Mouse (Mus musculus): ENCODE data around the gene Slc12a3. TPM values are rescaled to one million over a fixed set of nuclear protein-coding genes. Genes with fewer than 3 reads are reported as not detected.

Gene Slc12a3
- polyA plus RNA-seq, 1 experiment from 2014 or later = 0.46 TPM

DNA sequence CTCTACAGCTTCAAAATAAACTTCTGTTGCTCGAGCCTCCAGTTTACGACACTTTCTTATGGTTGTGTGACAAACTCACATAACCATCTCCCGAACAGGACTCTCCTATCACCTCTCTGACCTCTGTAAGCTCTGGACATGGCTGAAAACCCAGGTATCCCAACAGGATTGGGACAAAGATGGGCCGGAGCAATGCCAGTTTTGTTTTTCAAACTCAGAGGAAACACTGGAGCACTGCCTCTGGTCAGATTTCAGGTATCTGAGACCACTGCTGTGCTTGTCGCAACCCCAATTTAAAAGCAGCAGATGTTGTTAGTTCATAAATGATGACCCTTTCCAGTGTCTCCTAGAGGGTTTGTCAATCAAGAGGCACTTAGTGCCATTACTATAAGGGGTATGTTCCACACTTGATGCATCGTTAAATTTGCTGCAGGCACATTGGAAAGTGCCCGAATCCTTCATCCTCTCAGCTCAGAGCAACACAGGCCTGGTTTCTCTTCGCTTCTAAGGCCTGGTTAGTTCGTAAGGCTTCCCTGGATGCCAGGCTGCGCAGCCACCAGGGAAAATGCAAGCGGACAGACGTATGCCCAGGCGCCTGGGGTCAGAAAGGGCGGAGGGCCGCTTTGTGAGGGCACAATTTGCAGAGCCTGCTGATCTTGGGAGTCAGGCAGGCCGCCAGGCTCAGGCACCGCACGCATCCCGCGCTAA lies 56.7 kb downstream of the Slc12a3 start:
- H3K27ac ChIP-seq (ENCODE audit: low read length) = peak overlapping the region; percentile 93
- H3K9me3 ChIP-seq (replicated peaks; ENCODE audit: control insufficient read depth, low read length) = no peaks in the 10 kb centered on the region
- 27% methylated on average over 20 of the region's 20 CpGs for WGBS (ENCODE audit: insufficient replicate concordance)
- peaks cover 31% of the 10 kb centered on the region for H3K4me1 ChIP-seq (ENCODE audit: control insufficient read depth, low read depth, low read length)
- H3K4me2 ChIP-seq (ENCODE audit: low read depth, low read length) = peak overlapping the region; percentile 92
- no peaks in the 10 kb centered on the region for H3K27me3 ChIP-seq (ENCODE audit: control insufficient read depth, insufficient read depth, low read depth, low read length)
- H3K36me3 ChIP-seq (ENCODE audit: control insufficient read depth, insufficient read depth) = peaks cover 16% of the 10 kb centered on the region
- peak overlapping the region; percentile 91 for H3K4me3 ChIP-seq (ENCODE audit: low read depth, low read length)
- no peak for ATAC-seq (ENCODE audit: low read depth)
- H3K9ac ChIP-seq (ENCODE audit: low read depth, low read length) = peak overlapping the region; percentile 99

DNA sequence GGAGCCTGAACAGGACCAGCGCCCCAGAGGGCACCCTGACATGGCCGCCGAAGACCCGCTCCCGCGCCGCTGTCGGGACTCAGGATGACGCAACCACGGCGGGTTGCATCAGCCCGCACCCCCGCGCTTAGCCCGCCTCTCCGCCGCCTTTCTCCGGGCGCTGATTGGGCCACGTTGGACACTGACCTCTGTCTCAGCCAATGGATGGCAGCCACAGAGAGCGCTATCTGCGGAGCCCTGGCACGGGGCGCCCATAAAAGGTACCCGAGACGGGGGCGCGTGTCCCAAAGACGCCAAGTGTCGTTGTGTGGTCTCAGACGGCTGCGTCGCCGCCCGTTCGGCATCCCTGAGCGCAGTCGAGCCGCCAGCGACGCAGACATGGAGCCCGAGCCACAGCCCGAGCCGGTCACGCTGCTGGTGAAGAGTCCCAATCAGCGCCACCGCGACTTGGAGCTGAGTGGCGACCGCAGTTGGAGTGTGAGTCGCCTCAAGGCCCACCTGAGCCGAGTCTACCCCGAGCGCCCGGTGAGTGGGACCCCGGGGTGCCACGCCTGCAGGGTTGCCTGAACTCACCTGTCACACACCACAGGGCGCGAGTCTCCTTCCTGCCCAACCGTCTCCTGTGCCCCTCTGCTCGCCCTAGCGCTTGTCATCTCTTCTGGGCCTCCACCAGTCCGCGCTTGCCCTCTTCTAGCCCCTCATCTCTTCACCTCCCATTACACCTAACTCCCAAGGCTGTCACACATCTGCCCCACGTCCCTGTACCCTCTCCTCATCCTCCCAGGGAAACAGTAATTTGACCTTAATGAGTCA lies 57.4 kb downstream of the Slc12a3 start, which contains the start of gene Herpud1:
Gene Herpud1 (plus strand): TSS at position 225 of the 813 bp plus-strand sequence.
- Histone ChIP-seq H3K36me3 (ENCODE audit: control insufficient read depth, insufficient read depth) (peaks cover 23% of the 10 kb centered on the region), H3K27me3 (ENCODE audit: control insufficient read depth, insufficient read depth, low read depth, low read length) (no peaks in the 10 kb centered on the region), H3K4me1 (ENCODE audit: control insufficient read depth, low read depth, low read length) (peaks cover 31% of the 10 kb centered on the region), H3K9me3 (replicated peaks; ENCODE audit: control insufficient read depth, low read length) (no peaks in the 10 kb centered on the region), H3K4me2 (ENCODE audit: low read depth, low read length) (peak within 1 kb of the TSS; percentile 92), H3K27ac (ENCODE audit: low read length) (peak within 1 kb of the TSS; percentile 98), H3K4me3 (ENCODE audit: low read depth, low read length) (peak within 1 kb of the TSS; percentile 91), H3K9ac (ENCODE audit: low read depth, low read length) (peak within 1 kb of the TSS; percentile 99)
- WGBS (ENCODE audit: insufficient replicate concordance) = under 1% methylated on average over 65 of the region's 65 CpGs
- peak; percentile 94 for ATAC-seq (ENCODE audit: low read depth)

DNA sequence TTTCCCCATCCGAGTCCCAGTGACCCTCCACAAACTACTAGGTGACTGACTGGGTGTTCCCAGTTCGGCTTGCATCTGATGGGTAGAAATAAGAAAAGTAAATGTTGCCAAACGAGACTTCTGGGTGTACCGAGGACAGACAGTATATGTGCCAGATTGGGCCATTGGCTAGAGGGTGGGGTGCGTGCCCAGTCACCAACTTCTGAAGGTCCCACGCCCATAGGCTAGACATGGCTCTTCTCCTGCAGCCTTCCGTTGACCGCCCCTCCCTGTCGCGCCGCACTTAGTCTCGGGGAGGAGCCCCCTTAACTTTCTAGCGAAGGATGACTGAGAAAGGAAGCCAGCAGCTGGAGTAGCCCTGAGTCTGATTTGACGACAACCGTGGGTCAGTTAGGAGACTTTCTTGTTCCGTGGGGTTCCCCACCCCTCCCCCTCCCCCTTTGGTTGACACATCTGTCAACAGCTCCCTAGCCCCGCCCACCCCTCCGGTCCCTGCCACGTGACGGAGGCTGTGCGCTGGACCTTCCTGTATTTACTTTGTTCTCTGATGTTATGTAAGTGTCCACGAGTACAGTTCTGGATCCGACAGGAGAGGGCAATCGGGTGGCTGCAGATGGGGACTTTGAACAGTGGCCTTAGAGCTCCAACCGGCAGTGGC lies 58.2 kb downstream of the Slc12a3 start:
- no peaks in the 10 kb centered on the region for H3K27me3 ChIP-seq (ENCODE audit: control insufficient read depth, insufficient read depth, low read depth, low read length)

DNA sequence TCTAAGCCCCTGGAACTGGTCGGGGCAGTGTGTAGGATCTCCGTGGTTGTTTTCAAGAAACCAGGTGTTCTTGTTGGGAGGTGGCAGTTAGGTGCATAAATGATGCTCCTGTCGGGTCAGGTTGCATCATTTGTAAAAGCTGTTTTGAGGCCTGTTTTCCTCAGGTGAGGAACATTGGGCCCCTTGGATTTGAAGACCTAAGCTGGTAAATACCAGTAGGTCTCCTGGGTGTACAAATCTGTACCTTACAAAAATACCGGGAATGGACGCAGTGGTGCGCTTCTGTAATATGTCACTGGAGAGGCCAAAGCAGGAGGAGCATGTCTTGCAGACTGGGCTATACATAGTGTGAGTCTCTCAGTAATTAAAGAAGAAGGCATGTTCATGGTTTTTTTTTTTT lies 58.8 kb downstream of the Slc12a3 start:
- Histone ChIP-seq H3K4me2 (ENCODE audit: low read depth, low read length) (peak overlapping the region; percentile 82), H3K27me3 (ENCODE audit: control insufficient read depth, insufficient read depth, low read depth, low read length) (no peaks in the 10 kb centered on the region), H3K9ac (ENCODE audit: low read depth, low read length) (peak overlapping the region; percentile 99), H3K9me3 (replicated peaks; ENCODE audit: control insufficient read depth, low read length) (no peaks in the 10 kb centered on the region), H3K4me1 (ENCODE audit: control insufficient read depth, low read depth, low read length) (peaks cover 31% of the 10 kb centered on the region), H3K4me3 (ENCODE audit: low read depth, low read length) (peak overlapping the region; percentile 91), H3K27ac (ENCODE audit: low read length) (peak overlapping the region; percentile 98), H3K36me3 (ENCODE audit: control insufficient read depth, insufficient read depth) (peaks cover 37% of the 10 kb centered on the region)
- no peak for ATAC-seq (ENCODE audit: low read depth)
- 26% methylated on average over 6 of the region's 6 CpGs for WGBS (ENCODE audit: insufficient replicate concordance)

More for the DNA sequence above, 58.2 kb downstream of the Slc12a3 start:
- under 1% methylated on average over 25 of the region's 25 CpGs for WGBS (ENCODE audit: insufficient replicate concordance)
- peak overlapping the region; percentile 99 for H3K9ac ChIP-seq (ENCODE audit: low read depth, low read length)
- H3K4me2 ChIP-seq (ENCODE audit: low read depth, low read length) = peak overlapping the region; percentile 82
- peaks cover 31% of the 10 kb centered on the region for H3K36me3 ChIP-seq (ENCODE audit: control insufficient read depth, insufficient read depth)
- no peaks in the 10 kb centered on the region for H3K9me3 ChIP-seq (replicated peaks; ENCODE audit: control insufficient read depth, low read length)
- peak overlapping the region; percentile 91 for H3K4me3 ChIP-seq (ENCODE audit: low read depth, low read length)
- peak overlapping the region; percentile 98 for H3K27ac ChIP-seq (ENCODE audit: low read length)
- peaks cover 31% of the 10 kb centered on the region for H3K4me1 ChIP-seq (ENCODE audit: control insufficient read depth, low read depth, low read length)
- ATAC-seq (ENCODE audit: low read depth) = peak; percentile 77

DNA sequence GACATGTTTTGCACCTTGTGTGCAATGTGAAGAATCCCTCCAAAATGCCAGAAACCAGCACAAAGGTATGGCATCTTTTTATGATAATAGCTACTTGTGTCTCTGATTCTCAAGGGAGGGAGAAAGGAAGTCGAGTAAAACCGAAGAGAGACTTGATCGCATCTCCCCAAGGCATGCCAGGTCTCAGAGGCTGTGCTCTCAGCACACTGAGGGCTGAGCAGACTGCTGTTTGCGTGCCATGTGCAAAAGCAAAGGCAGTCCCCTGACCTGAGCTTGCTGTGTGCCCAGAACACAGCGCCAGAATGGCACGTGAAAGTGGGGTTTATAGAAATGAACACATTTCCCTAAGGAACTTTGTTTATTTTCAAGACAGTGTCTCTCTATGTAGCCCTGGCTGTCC lies 60.5 kb downstream of the Slc12a3 start:
- Histone ChIP-seq H3K9ac (ENCODE audit: low read depth, low read length) (no peak overlapping the region), H3K27me3 (ENCODE audit: control insufficient read depth, insufficient read depth, low read depth, low read length) (no peaks in the 10 kb centered on the region), H3K27ac (ENCODE audit: low read length) (no peak overlapping the region), H3K4me1 (ENCODE audit: control insufficient read depth, low read depth, low read length) (peaks cover 22% of the 10 kb centered on the region), H3K36me3 (ENCODE audit: control insufficient read depth, insufficient read depth) (peaks cover 53% of the 10 kb centered on the region), H3K4me2 (ENCODE audit: low read depth, low read length) (peak overlapping the region; percentile 82; the same call in 1 of the 2 replicates), H3K9me3 (replicated peaks; ENCODE audit: control insufficient read depth, low read length) (no peaks in the 10 kb centered on the region), H3K4me3 (ENCODE audit: low read depth, low read length) (0 out of 2 replicates have a peak overlapping the region, but pooled peaks have one; percentile 1)
- no peak for ATAC-seq (ENCODE audit: low read depth)
- 80% methylated on average over 6 of the region's 6 CpGs for WGBS (ENCODE audit: insufficient replicate concordance)

DNA sequence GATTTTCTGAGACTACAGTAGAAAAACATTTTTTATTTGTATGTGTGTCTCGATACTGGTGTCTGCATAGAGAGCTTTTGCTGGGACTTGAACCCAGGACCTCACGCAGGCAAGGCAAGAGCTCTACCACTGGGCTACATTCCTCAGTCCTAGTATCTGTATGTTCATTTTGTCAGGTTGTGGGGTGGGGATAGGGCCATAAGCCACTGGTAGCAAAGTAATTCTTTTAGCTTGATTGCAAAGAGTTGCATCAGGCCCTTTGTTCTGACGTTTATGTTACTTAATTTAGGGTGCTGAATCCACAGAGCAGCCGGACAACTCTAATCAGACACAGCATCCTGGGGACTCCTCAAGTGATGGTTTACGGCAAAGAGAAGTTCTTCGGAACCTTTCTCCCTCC lies 61.4 kb downstream of the Slc12a3 start:
- ATAC-seq (ENCODE audit: low read depth) = no peak
- Histone ChIP-seq H3K27ac (ENCODE audit: low read length) (no peak overlapping the region), H3K9me3 (replicated peaks; ENCODE audit: control insufficient read depth, low read length) (no peaks in the 10 kb centered on the region), H3K36me3 (ENCODE audit: control insufficient read depth, insufficient read depth) (peaks cover 62% of the 10 kb centered on the region), H3K4me3 (ENCODE audit: low read depth, low read length) (no peak overlapping the region), H3K4me2 (ENCODE audit: low read depth, low read length) (no peak overlapping the region), H3K4me1 (ENCODE audit: control insufficient read depth, low read depth, low read length) (peaks cover 13% of the 10 kb centered on the region), H3K9ac (ENCODE audit: low read depth, low read length) (no peak overlapping the region), H3K27me3 (ENCODE audit: control insufficient read depth, insufficient read depth, low read depth, low read length) (no peaks in the 10 kb centered on the region)
- WGBS (ENCODE audit: insufficient replicate concordance) = 86% methylated on average over 6 of the region's 6 CpGs

DNA sequence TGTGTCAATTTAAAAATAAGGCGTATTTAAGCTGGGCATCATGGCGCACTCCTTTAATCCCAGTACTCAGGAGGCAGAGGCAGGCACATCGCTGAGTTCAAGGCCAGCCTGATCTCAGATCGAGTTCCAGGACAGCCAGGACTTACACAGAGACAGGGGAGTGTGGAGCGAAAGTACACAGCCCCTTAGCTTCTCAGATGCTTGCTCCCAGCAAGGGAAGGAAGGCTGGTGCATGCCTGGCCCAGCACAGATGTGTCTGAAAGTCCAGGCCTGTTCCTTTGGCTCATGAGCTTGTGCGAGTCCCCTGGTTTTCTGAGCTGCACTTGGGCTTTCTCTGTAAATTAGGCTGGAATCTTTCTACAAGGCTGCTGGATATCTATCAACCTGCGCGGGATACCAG lies 61.9 kb downstream of the Slc12a3 start:
- WGBS (ENCODE audit: insufficient replicate concordance) = 92% methylated on average over 8 of the region's 8 CpGs
- no peaks in the 10 kb centered on the region for H3K9me3 ChIP-seq (replicated peaks; ENCODE audit: control insufficient read depth, low read length)
- no peak for ATAC-seq (ENCODE audit: low read depth)
- H3K4me2 ChIP-seq (ENCODE audit: low read depth, low read length) = no peak overlapping the region
- no peaks in the 10 kb centered on the region for H3K27me3 ChIP-seq (ENCODE audit: control insufficient read depth, insufficient read depth, low read depth, low read length)
- H3K27ac ChIP-seq (ENCODE audit: low read length) = no peak overlapping the region
- H3K36me3 ChIP-seq (ENCODE audit: control insufficient read depth, insufficient read depth) = peaks cover 67% of the 10 kb centered on the region
- no peak overlapping the region for H3K4me3 ChIP-seq (ENCODE audit: low read depth, low read length)
- no peak overlapping the region for H3K9ac ChIP-seq (ENCODE audit: low read depth, low read length)
- peaks cover 8% of the 10 kb centered on the region for H3K4me1 ChIP-seq (ENCODE audit: control insufficient read depth, low read depth, low read length)

DNA sequence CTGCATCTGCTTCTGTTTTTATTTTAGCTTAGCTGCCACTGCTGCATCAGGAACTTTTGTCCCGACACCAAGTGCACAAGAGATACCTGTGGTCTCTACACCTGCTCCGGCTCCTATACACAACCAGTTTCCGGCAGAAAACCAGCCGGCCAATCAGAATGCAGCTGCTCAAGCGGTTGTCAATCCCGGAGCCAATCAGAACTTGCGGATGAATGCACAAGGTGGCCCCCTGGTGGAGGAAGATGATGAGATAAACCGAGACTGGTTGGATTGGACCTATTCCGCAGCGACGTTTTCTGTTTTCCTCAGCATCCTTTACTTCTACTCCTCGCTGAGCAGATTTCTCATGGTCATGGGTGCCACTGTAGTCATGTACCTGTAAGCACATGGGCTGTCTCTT lies 63.1 kb downstream of the Slc12a3 start:
- H3K27ac ChIP-seq (ENCODE audit: low read length) = no peak overlapping the region
- H3K4me1 ChIP-seq (ENCODE audit: control insufficient read depth, low read depth, low read length) = peaks cover 8% of the 10 kb centered on the region
- H3K9ac ChIP-seq (ENCODE audit: low read depth, low read length) = no peak overlapping the region
- H3K4me3 ChIP-seq (ENCODE audit: low read depth, low read length) = no peak overlapping the region
- no peaks in the 10 kb centered on the region for H3K9me3 ChIP-seq (replicated peaks; ENCODE audit: control insufficient read depth, low read length)
- no peaks in the 10 kb centered on the region for H3K27me3 ChIP-seq (ENCODE audit: control insufficient read depth, insufficient read depth, low read depth, low read length)
- 86% methylated on average over 12 of the region's 12 CpGs for WGBS (ENCODE audit: insufficient replicate concordance)
- H3K4me2 ChIP-seq (ENCODE audit: low read depth, low read length) = no peak overlapping the region
- no peak for ATAC-seq (ENCODE audit: low read depth)
- peaks cover 68% of the 10 kb centered on the region for H3K36me3 ChIP-seq (ENCODE audit: control insufficient read depth, insufficient read depth)
